Mouse (Mus musculus) erythroblast, adult 5-6 weeks (primary cell): ENCODE measurements around the gene Ankrd6. TPM values are rescaled to one million over a fixed set of nuclear protein-coding genes. Genes with fewer than 3 reads are reported as not detected.
A peak's percentile ranks its signal among the peaks of the same experiment; 100 is the strongest.

Source experiments
- ATAC-seq: replicated peaks from 2 replicates; pipeline ENCODE4 v1.8.0; 2016; ENCODE audit warnings: moderate number of reproducible peaks, mild to moderate bottlenecking, moderate TSS enrichment, inconsistent platforms; ENCODE audit not compliant: poor library complexity, low FRiP score, severe bottlenecking
- total RNA-seq, 2 experiments: library from RNA; stranded (forward) in 1 of 2; stranded (reverse) in 1 of 2; fragments of 150-400 nt in 1 of 2; fragments of 200-764, 138-1000 nt in 1 of 2; gene quantifications; 2 replicates each; pipeline versions ENCODE4 v1.2.3 to v1.2.4; 2015 to 2017; ENCODE audit warnings: low replicate concordance in 2 of 2

Gene Ankrd6
- total RNA-seq, 2 experiments from 2014 or later = 0.77 TPM

GRCm38 (mm10) chr4:32864131-32864866, 86.3 kb downstream of the Ankrd6 start:
- ATAC-seq = no peak

- ATAC-seq = no peak
These were observed 87.1 kb downstream of the Ankrd6 start for GRCm38 (mm10) chr4:32863447-32864130.

DNA sequence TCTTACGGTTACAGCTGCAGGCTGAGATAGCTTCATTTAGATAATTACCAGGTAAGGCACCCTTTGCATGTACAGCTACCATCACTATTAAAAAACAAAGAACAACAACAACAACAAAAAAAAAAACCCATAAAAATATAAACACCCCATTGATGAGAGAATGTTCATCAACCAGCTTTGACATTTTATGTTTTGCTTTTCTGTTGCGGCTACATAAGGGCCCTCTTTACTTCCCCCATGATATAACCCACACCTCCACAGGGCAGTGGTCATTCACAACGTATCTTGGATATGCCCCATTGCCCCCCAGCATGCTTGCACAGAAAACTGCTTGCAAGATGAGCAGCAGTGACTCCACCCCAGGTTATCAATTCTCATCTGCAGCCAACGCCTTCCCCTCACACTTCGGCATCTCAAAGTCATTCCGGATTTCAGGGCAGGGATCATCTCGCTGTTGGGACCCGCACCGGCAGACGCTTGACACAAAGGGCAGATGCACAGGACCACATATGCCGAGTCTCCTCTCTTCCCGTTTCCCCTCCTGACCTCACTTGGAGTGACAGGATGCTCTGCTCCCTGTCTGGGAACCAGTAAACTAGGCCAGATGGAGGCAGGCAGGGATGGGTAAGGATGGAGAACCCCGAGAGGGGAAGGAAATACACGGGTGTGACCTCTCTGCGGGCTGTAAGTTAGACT, 87.7 kb downstream of the Ankrd6 start:
- peak; percentile 58 for ATAC-seq

GRCm38 (mm10) chr4:32862011-32862750, 88.5 kb downstream of the Ankrd6 start:
- ATAC-seq = peak; percentile 80

DNA sequence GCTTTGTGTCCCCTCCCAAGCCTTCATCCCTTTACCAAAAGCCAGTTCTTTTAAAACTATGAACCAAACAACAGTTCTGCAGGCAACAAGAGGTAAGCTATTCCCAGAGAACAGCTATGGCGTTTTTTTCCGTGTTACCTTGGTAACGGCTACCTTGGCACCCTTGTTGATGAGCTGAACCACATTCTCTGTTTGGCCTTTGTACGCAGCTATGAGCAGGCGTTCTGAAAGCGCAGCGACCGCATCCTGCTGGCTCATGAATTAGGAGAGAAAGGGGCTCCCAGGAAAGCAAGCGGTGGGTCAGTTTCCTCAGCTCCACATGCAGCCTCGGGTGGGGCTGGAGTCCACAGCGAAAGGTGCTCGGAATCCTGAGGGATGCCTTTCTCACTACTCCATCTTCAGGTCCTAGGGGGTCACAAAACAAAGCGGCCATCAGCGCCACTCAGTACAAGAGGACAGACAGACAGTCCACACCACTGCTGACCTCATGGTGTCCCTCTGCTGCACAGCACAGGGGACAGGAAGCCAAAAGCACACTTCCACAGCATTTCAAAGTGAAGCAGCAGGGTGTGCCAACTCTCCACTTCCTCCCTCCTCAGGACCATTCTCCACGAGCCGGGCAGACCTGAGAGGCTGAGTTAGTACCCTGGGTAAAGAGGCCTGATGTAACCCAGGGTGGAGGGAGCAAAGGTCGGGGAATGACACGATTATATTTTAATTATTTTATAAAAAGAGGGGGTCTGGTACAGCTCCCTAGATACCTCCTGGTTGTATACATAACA, 90.3 kb downstream of the Ankrd6 start:
- no peak for ATAC-seq

- no peak for ATAC-seq
These were observed 95.1 kb downstream of the Ankrd6 start for GRCm38 (mm10) chr4:32855580-32855979.

DNA sequence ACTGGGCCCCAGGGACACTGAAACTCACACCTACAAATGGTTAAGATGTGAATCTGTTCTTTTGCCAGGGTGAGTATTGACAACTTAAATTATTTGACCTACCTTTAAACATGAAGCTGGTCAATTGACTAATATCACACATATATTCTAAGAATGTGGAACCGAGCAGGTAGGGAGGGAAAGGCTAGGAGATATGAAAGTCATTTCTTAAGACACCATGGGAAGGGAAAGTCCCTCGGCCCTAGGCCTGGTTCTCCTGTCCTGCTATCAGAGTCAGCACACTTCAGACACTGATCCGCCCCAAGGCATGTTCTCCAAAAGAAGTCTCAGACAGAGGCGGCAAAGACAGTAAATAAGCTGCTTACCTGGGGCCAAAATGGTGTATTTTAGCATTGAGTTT, 95.7 kb downstream of the Ankrd6 start:
- no peak for ATAC-seq

GRCm38 (mm10) chr4:32853609-32854188, 96.9 kb downstream of the Ankrd6 start:
- ATAC-seq = no peak

- ATAC-seq = no peak
These were observed 97.8 kb downstream of the Ankrd6 start for GRCm38 (mm10) chr4:32852819-32853218.

DNA sequence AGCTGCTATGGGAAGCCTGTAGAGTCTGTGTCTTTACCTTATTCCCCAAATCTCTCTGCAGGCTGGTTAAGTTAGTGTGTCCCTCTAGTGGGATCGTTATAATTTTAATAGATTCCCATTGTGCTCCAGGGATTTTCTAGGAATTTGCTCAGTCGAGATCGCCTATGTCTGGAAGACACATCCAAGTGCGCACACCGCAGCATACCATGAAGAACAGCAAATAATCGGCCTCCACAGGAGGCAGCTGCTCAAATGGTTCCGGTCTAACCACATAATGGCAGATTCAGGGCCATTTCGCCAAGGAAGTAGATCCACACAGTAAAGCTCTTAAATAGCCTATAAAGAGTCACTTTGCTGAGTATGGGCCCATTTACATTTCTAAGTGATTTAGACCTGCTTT, 98.3 kb downstream of the Ankrd6 start:
- no peak for ATAC-seq

GRCm38 (mm10) chr4:32838401-32838800, 112.2 kb downstream of the Ankrd6 start:
- ATAC-seq = no peak

- no peak for ATAC-seq
These were observed 114.6 kb downstream of the Ankrd6 start for GRCm38 (mm10) chr4:32836071-32836470.

DNA sequence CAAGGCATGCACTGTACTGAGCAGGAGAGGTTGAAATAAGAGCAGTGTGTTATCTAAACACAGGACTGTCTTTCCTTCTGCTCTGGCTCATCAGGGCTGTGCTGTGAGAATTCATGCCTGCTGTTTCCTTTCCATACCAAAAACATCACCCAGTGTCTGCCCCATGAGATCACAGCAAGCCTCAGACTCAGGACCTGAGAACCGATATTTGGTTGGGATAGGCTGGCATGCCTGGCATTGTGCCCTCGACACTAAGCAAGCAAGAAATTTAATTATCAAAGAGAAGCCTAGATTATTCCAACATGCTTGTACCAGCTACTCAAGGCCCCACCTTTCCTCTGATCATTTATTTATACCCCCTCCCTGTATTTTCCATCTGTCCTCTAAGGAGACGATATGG, 116.1 kb downstream of the Ankrd6 start:
- no peak for ATAC-seq

GRCm38 (mm10) chr4:32833494-32834282, 117.0 kb downstream of the Ankrd6 start:
- ATAC-seq = no peak

DNA sequence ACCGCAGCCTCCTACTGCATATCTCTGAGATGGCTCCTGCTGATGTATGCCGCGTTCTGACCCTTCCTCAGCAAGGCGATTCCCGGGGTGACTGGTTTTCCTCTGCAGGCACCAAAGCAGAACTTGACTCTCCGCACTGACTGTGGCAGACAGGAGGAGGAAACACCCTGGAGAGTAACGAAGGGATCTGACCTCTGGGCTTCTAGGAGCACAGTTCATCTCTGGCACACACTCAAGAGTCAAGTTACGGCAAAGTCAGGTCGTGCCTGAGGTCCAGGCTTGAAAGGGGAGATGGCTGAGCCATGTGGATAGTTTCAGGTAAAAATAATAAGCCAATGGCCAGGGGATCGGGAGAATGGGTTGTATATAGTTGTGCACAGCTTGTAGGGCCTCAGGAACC, 121.3 kb downstream of the Ankrd6 start:
- no peak for ATAC-seq

GRCm38 (mm10) chr4:32828385-32829077, 122.1 kb downstream of the Ankrd6 start:
- ATAC-seq = no peak

GRCm38 (mm10) chr4:32826925-32827324, 123.7 kb downstream of the Ankrd6 start:
- no peak for ATAC-seq

- no peak for ATAC-seq
These were observed 126.4 kb downstream of the Ankrd6 start for GRCm38 (mm10) chr4:32824254-32824653.
